Mouse (Mus musculus) right cerebral cortex, adult 18-20 months (tissue): ENCODE measurements around the gene 4930415O20Rik.
A peak's percentile ranks its signal among the peaks of the same experiment; 100 is the strongest.
"Not testable (repeated sequence)": the region's sequence is repeated elsewhere in the genome, so short reads cannot be mapped to it uniquely, and the experiment has no call there.

Experiments
- DNase-seq: peaks from one replicate; pipeline ENCODE4 v3.0.0; 2022; ENCODE audit warnings: mixed read lengths

Gene 4930415O20Rik

DNA sequence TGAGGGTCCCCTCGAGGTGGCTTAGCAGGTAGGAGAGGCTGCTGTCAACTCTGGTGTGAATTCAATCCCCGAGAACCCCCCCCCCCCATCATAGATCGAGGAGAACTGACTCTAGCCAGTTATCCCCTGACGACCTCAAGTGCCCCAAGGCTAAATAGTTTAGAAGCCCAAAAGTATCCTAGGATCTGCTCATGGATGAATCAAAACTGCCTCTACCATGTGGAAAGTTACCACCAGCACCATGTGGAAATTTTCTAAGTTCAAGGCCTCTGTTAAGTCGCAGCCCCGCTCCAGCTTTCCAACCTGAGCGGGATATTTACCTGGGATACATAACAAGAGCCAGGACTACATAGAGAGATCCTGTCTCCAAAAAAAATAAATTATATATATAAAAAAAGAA, 1.6 kb upstream of the 4930415O20Rik start:
- DNase-seq: no peak

GRCm38 (mm10) chr15:98569795-98570365, 924 bp upstream of the 4930415O20Rik start:
- DNase-seq: no peak

DNA sequence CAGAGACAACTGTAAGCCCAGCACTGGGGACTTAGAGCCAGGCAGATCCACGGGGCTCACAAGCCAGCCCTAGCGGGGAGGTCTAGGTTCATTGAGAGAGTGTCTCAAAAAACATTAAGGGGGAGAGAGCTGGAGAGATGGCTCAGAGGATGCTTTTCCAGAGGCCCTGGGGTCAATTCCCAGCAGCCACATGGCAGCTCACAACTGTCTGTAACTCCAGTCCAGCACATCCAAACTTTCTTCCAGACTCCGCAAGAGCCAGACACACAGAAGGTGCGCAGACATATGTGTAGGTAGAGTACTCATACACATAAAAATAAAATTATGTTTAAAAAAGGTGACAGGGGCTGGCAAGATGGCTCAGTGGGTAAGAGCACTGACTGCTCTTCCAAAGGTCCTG, 2.5 kb downstream of the 4930415O20Rik start:
- no peak for DNase-seq

DNA sequence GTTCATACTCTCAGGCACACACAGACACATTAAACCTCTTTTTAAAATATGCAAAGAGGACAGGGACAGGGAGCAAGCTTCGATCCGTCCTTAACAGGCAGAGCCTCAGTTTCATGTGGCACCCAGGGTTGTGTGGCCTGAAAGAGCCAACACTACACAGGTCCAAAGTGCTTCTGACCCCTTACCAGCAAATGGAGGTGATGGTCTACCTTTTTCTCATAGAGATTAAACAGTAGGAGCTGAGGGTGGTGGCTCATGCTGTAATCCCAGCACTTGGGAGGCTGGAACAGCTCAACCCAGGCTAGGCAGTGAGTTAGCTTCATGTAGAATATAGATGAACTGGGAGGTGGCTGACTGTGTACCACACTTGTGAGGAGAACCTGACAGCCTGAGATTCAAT, 8.5 kb downstream of the 4930415O20Rik start:
- no peak for DNase-seq

GRCm38 (mm10) chr15:98579795-98580464, 9.1 kb downstream of the 4930415O20Rik start:
- peak; percentile 76 for DNase-seq

DNA sequence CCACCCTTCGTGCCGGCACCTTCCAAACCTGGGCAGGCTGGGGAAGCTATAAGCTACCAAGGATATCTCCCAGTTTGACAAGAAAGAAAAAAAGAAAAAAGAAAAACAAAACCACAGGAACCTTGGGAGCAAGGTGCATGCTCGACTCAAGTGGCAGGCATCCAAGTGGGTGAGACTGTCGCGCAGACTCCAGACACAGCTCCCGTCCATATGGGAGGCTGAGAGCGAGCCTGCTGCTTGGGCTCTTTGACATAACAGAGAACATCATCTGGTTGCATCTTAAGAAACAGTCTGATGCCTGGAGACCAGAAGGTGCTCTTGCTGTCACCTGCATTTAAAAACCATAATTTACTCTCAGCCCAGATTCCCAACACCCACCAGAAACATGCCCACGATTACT, 11.6 kb downstream of the 4930415O20Rik start:
- no peak for DNase-seq

GRCm38 (mm10) chr15:98582996-98583395, 12.2 kb downstream of the 4930415O20Rik start:
- no peak for DNase-seq

GRCm38 (mm10) chr15:98585421-98585820, 14.6 kb downstream of the 4930415O20Rik start:
- no peak for DNase-seq

DNA sequence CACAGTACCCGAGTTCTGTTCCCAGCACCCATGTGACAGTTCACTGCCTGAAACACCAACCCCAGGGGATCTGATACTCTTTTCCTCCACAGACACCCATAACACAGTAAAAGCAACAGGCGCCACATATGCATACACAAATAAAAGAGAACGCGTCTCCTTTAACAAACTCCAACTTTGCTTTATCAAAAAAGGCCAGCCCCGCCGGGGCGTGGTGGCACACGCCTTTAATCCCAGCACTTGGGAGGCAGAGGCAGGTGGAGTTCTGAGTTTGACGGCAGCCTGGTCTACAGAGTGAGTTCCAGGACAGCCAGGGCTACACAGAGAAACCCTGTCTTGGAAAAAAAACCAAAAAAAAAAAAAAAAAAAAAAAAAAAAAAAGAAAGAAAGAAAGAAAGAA, 15.3 kb downstream of the 4930415O20Rik start:
- not testable (repeated sequence) for DNase-seq

DNA sequence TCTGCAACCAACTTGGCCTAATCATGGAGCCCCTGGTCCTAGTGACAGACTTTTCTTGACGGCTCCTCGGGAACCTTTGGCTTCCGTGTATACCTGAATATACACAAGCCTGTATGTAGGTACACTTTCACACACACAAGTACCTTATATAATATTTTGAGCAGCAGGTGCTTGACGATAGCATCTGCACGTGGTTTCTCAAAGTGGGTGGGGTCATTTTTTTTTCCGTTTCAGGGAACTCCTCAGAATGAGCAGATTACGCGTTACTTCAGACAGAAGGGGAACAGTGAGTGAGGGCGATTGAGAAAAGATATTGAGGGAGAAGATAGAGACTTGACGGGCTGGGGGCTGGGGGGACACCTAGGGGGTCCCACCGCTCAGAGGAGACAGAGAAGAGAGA, 16.9 kb downstream of the 4930415O20Rik start:
- DNase-seq: no peak

- DNase-seq: no peak
Measured at GRCm38 (mm10) chr15:98589640-98590336, 19.0 kb downstream of the 4930415O20Rik start.

- no peak for DNase-seq
Measured at GRCm38 (mm10) chr15:98591396-98591795, 20.6 kb downstream of the 4930415O20Rik start.

- DNase-seq: peak; percentile 70
Measured at GRCm38 (mm10) chr15:98594193-98594592, 23.4 kb downstream of the 4930415O20Rik start.

DNA sequence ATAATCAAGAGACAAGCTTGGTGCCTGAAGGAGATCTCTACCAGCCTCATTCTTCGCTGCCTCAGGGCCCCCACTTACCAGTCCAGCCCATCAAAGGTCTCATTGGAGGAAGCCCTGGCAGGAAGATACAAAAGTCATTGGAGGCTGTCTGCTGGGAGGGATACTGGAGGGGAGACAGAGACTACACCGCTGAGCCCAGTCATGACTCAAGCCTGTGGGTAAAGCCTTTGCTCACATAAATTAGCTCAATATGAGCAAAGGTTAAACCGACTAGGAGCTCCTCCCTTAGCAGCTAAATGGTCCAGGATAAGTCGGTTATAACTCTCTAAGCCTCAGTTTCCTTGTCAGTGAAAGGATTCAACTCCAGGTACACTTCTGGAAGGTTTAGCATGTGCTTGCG, 24.2 kb downstream of the 4930415O20Rik start:
- no peak for DNase-seq

DNA sequence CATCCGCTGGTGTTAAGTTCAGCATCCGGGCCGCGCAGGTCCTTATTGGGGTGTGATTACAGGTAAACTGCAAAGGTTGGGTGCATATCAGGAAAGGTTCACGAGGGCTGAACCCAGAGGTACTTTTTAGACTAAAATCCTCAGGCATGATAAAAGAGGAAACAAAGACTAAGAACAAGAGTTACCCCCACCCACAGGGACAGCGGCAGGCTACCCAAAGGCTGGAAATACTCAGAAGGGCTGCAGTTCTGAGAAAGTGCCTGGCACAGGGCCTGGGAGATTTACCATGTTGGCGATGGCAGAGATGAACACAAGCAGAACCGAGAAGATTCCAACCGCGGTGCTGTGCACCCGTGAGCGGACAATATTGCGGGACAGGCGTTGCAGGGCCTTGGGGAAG, 25.8 kb downstream of the 4930415O20Rik start:
- no peak for DNase-seq

DNA sequence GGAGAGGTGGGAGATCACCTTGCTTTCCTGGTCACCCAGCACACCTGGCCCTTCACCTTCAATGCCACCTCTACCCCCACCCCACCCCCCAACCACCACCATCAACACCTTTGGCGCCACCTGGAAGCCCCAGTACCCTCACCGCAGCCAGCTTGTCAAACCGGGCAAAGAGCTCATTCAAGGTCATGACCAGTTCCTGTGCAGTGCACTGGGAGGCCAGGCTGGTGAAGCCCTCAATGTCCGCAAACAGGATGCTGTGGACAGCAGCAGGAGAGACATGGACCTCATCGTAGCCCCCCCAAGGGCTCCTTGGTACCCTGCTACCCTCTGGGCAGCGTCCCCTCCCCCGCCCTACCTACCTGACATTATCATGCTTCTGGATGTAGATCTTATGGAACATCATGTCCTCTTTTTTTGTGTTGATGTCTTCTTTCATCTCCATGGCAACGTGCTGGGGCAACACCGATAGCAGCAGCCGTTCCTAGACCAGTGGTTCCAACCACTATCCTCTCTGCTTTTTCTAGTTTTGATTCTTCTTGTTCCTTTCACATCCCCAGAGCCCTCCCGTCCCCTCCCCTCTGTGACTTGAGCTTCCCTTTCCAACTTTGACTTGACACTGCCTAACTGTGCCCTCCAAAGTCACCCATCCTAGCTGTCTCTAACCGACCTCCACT, 29.4 kb downstream of the 4930415O20Rik start:
- no peak for DNase-seq

DNA sequence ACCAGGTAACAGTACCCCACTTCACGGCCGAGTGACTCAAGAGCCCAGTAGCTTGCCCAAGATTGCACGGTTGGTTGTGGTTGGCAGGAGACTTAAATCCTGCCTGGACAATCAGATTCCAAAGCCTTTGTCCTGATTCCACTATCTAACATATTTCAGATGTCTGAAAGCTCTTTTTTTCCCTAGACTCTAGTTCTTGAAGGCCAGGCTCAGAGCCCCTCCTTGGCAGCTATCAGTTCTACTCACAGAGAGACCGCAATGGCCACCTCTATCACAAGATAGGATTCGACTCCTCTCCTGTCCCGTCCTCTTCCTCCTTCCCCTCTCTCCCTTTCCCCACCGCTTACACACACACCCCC, 31.0 kb downstream of the 4930415O20Rik start:
- no peak for DNase-seq

- no peak for DNase-seq
Measured at GRCm38 (mm10) chr15:98602191-98602881, 31.5 kb downstream of the 4930415O20Rik start.

GRCm38 (mm10) chr15:98602921-98603458, 32.2 kb downstream of the 4930415O20Rik start:
- no peak for DNase-seq

DNA sequence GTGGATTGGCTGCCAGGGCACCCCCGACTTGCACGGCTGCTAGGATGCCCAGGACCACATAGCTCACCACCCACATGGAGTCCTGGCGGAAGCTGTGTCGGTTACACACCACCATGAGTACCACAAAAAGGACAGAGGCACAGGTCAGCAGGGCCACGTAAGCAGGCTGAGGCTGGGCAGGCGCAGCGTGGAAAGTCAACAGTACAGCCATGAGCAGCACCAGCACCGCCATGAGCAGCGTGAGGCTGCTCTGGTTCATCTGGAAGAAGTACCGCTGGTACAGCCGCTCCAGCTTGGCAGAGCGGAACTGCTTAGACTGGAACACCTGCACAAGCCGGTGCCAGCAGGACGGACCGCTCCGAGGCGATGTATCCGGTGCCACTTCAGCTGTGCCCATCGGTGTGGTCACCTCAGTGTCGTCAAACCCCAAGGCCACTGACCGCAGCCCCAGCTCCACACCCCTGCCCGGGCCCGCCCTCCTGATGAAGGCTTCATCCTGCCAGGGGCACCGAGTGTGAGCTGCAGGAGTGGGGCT, 33.3 kb downstream of the 4930415O20Rik start:
- DNase-seq: no peak

GRCm38 (mm10) chr15:98606051-98606536, 35.3 kb downstream of the 4930415O20Rik start:
- DNase-seq: no peak

DNA sequence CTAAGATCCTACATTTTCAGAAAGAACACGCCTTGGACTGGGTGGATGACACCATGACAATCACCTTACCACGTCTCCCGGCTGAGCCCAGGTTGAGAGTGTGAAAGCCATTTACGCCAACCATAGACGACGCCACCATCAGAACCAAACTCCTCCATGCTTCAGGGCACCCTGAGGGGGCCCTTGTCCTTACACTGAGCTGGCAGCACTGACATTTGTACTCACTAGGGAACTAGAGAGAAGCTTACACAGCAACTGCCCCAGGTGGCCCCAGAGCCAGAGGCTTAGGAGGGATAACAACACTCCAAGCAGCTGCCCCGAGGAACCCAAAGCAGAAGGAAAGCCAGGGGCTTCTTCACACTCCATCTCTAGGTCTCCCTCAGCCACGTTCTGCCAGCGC, 35.9 kb downstream of the 4930415O20Rik start:
- no peak for DNase-seq
